ENCODE assay signal across 8 mouse cellular contexts in the genomic region with DNA sequence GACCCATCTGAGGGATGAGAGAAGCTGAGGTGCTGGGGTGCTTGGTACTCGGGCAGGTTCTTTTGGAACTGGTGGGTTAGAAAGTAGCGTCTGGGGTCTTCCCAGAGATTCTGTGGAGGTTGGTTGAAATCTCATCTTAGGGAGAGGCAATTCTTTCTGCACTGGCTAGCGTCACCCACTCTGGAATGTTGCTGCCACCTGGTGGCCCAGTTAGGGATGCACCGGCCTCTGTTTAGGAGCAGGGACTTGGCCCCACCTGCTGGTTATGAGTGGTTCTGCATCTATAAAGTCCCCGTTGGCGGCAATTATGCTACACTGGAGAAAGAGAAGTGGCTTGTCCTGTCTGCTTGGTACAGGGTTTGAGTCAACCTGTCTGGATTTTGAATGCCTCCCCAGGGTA. TPM values are rescaled to one million over a fixed set of nuclear protein-coding genes. Genes with fewer than 3 reads are reported as not detected.
DNase-seq lines count a peak whose midpoint lies in the region; ATAC-seq lines count a peak whose summit lies in the region.

No protein-coding gene starts in this region.

- H3K4me1 ChIP-seq in liver, embryonic 12.5 days, result no peaks in the 10 kb centered on the region

- intact Hi-C loops in heart, postnatal 10 days (cut with DNase I), result loop anchor here (1.0 to 5.0 kb wide), 4 partner anchors 55 to 265 kb away; no protein-coding TSS in a partner anchor

- H3K4me2 ChIP-seq in liver, embryonic 12.5 days, result no peak overlapping the region

- WGBS in liver, embryonic 12.5 days (ENCODE audit: insufficient replicate concordance), result 3% methylated on average over 6 of the region's 6 CpGs

- peak; percentile 68; the same call in 1 of the 2 replicates for ATAC-seq in erythroid progenitor cell, adult 5-6 weeks (replicated peaks; ENCODE audit: low FRiP score, poor library complexity, severe bottlenecking)
- peak; percentile 40; the same call in 1 of the 2 replicates for ATAC-seq in liver, embryonic 12.5 days

- no peaks in the 10 kb centered on the region for H3K36me3 ChIP-seq in liver, embryonic 12.5 days
- H3K36me3 ChIP-seq in splenic B cell, adult 2 months (ENCODE audit: control insufficient read depth, insufficient read depth, low read length, poor library complexity, severe bottlenecking), result no peaks in the 10 kb centered on the region

- H3K27me3 ChIP-seq in liver, embryonic 12.5 days (replicated peaks), result peaks cover 43% of the 10 kb centered on the region
- H3K27me3 ChIP-seq in splenic B cell, adult 2 months (ENCODE audit: control insufficient read depth, insufficient read depth, low read length, poor library complexity, severe bottlenecking), result no peaks in the 10 kb centered on the region

- no peak overlapping the region for H3K4me3 ChIP-seq in liver, embryonic 12.5 days

- no peak overlapping the region for H3K9ac ChIP-seq in liver, embryonic 12.5 days

- H3K27ac ChIP-seq in liver, embryonic 12.5 days, result no peak overlapping the region

- DNase-seq in CD4-positive helper T cell, adult 2 months (ENCODE audit: low read depth, low spot score), result peak; percentile 71
- peak; percentile 92 for DNase-seq in brain, adult 2 months (ENCODE audit: low read depth, low spot score)
- DNase-seq in heart, postnatal 10 days, result peak; percentile 89 to 95
- DNase-seq in kidney, postnatal 25 days, result peak; percentile 85 to 95
- peak; percentile 93 for DNase-seq in neural tube, embryonic 10.5 days (ENCODE audit: extremely low spot score, low spot score)
- peak; percentile 80 for DNase-seq in splenic B cell, adult 2 months (ENCODE audit: low read depth, low spot score)

- H3K9me3 ChIP-seq in liver, embryonic 12.5 days (replicated peaks), result no peaks in the 10 kb centered on the region

RNA-seq across cellular contexts. Expression of a gene that starts 15.4 kb away (rescaled TPM):
- not detected in 2 replicates for total RNA-seq in erythroid progenitor cell, adult 5-6 weeks (2015; ENCODE audit: low replicate concordance)
- total RNA-seq in erythroid progenitor cell, adult 5-6 weeks (2017; ENCODE audit: low replicate concordance), result not detected in 2 replicates
- 1 to 10 TPM; 4.2 to 5.8 TPM for total RNA-seq in heart, postnatal 10 days (2021)
- 2.2 and 2.7 TPM in 2 replicates for polyA plus RNA-seq in liver, embryonic 12.5 days (2016; fragmentation: Nextera tagmentation; extraction: Ambion mirVana)

Comparison
In these comparisons a context has a peak if more than half of its experiments do, and no peak if none do; other contexts are left out.
1. RNA of a gene that starts 15.4 kb away (total RNA-seq): 4.2 to 5.8 TPM in heart, postnatal 10 days; not detected in erythroid progenitor cell, adult 5-6 weeks; every median in the first group is over 4 times any median in the second.
2. Peak in every context shown above with its lines, with median percentiles within 50 percentile points of each other: DNase-seq.